Mouse (Mus musculus) lung, postnatal 0 days (tissue): ENCODE measurements around the gene Mettl3. TPM values are rescaled to one million over a fixed set of nuclear protein-coding genes. Genes with fewer than 3 reads are reported as not detected.

Source experiments
- ATAC-seq: fragments of 200-750 bp; cut with Nextera tagmentation; 2 replicates; pipeline ENCODE4 v1.8.0; 2017; ENCODE audit warnings: moderate library complexity
- DNase-seq: peaks from one replicate; pipeline ENCODE4 v3.0.0-alpha.2; 2016; ENCODE audit warnings: low spot score
- H3K27ac ChIP-seq: fragments of 300-500 bp; sonication (generic); 2 replicates; pipeline ENCODE4 v1.5.1; 2014; ENCODE audit warnings: antibody characterized with exemption, mild to moderate bottlenecking, low read length, mixed read lengths
- H3K27me3 ChIP-seq: fragments of 300-500 bp; sonication (generic); replicated peaks from 2 replicates; pipeline ENCODE4 v1.6.1; 2014; ENCODE audit warnings: low read length, mixed read lengths; ENCODE audit not compliant: insufficient read depth
- H3K36me3 ChIP-seq: fragments of 300-500 bp; sonication (generic); 2 replicates; pipeline ENCODE4 v1.6.1; 2014; ENCODE audit warnings: low read length, mixed read lengths; ENCODE audit not compliant: insufficient read depth
- H3K4me1 ChIP-seq: fragments of 300-500 bp; sonication (generic); 2 replicates; pipeline ENCODE4 v1.6.1; 2014; ENCODE audit warnings: antibody characterized with exemption, low read depth, low read length, mixed read lengths; ENCODE audit not compliant: insufficient read depth
- H3K4me2 ChIP-seq: fragments of 300-500 bp; sonication (generic); replicated peaks from 2 replicates; pipeline ENCODE4 v1.6.1; 2014; ENCODE audit warnings: low read depth, mild to moderate bottlenecking, low read length, moderate library complexity, mixed read lengths
- H3K4me3 ChIP-seq: fragments of 300-500 bp; sonication (generic); 2 replicates; pipeline ENCODE4 v1.5.1; 2014; ENCODE audit warnings: low read depth, low read length
- H3K9ac ChIP-seq: fragments of 300-500 bp; sonication (generic); replicated peaks from 2 replicates; pipeline ENCODE4 v1.6.1; 2014; ENCODE audit warnings: low read depth, mild to moderate bottlenecking
- H3K9me3 ChIP-seq: fragments of 300-500 bp; sonication (generic); 2 replicates; pipeline ENCODE4 v1.6.1; 2016; ENCODE audit warnings: low read length, mixed read lengths
- CTCF ChIP-seq: IDR thresholded peaks from 2 replicates; pipeline ENCODE4 v1.5.1; 2016; ENCODE audit warnings: antibody characterized with exemption, mild to moderate bottlenecking
- EP300 ChIP-seq: IDR thresholded peaks from 2 replicates; pipeline ENCODE4 v1.6.1; 2016; ENCODE audit warnings: antibody characterized with exemption, mild to moderate bottlenecking, control low read depth
- WGBS: fragments of 180-500 bp; shearing (Covaris S2); extraction: QIAGEN DNeasy Blood & Tissue Kit; methylation state at CpG from one replicate; pipeline ENCODE4 v1.1.7; 2014; 5-methylcytosine and 5-hydroxymethylcytosine counted together
- polyA plus RNA-seq: library from polyadenylated mRNA; unstranded; fragments of >200 nt; fragmentation: Nextera tagmentation; extraction: Ambion mirVana; gene quantifications from 2 replicates; pipeline ENCODE4 v1.2.1, GENCODE M21; 2015

Gene Mettl3
- polyA plus RNA-seq, 1 experiment from 2014 or later: 19.6 TPM

DNA sequence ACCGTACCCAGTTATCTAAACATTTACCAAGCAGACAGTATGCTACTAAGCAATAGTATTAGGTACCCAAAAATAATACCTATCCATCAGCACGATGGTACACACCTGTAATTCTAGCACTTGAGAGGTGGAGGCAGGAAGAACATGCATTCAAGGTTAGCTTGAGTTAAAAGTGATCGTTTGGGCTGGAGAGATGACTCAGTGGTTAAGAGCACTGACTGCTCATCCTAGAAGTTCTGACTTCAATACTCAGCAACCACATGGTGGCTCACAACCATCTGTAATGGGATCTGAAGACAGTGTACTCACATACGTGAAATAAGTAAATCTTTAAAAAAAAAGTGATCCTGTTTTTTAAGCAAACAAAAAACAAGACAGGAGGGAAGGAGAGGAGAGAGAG is 58.8 kb downstream of the Mettl3 start:
- DNase-seq (no peak), ATAC-seq (no peak)
- Histone ChIP-seq H3K27me3 (no peaks in the 10 kb centered on the region), H3K4me3 (no peak overlapping the region), H3K9me3 (no peaks in the 10 kb centered on the region), H3K27ac (no peak overlapping the region), H3K9ac (no peak overlapping the region), H3K4me1 (no peaks in the 10 kb centered on the region), H3K36me3 (no peaks in the 10 kb centered on the region), H3K4me2 (no peak overlapping the region)
- 68% methylated on average over 4 of the region's 4 CpGs for WGBS
- TF ChIP-seq EP300 (no peak), CTCF (no peak)

Other genes with a start within 250 kb of the Mettl3 start
- 170 and 210 TPM in 2 replicates for gene Hnrnpc, start 201.1 kb downstream of the Mettl3 start, polyA plus RNA-seq
- 31.4 and 38.4 TPM in 2 replicates for gene Rpgrip1, start 194.4 kb downstream of the Mettl3 start, polyA plus RNA-seq
- 20.9 and 21.3 TPM in 2 replicates for gene Supt16, start 107.7 kb downstream of the Mettl3 start, polyA plus RNA-seq
- gene Chd8, start 47.3 kb downstream of the Mettl3 start, polyA plus RNA-seq: 17.6 and 19.2 TPM in 2 replicates
- 22.7 and 23.7 TPM in 2 replicates for gene Tox4, start 26.0 kb downstream of the Mettl3 start, polyA plus RNA-seq
- 11.9 and 14.3 TPM in 2 replicates for gene Rab2b, start 25.6 kb downstream of the Mettl3 start, polyA plus RNA-seq
- gene Sall2, start 23.6 kb upstream of the Mettl3 start, polyA plus RNA-seq: 3.8 and 4.1 TPM in 2 replicates
- gene Olfr1513, start 51.3 kb upstream of the Mettl3 start, polyA plus RNA-seq: not detected in 2 replicates
- gene Olfr1512, start 74.0 kb upstream of the Mettl3 start, polyA plus RNA-seq: not detected in 2 replicates
- gene Olfr1511, start 92.3 kb upstream of the Mettl3 start, polyA plus RNA-seq: not detected in 2 replicates
- gene Olfr1510, start 109.2 kb upstream of the Mettl3 start, polyA plus RNA-seq: not detected in 2 replicates
- gene Olfr1509, start 137.9 kb upstream of the Mettl3 start, polyA plus RNA-seq: not detected in 2 replicates
- not detected in 2 replicates for gene Olfr1508, start 162.4 kb upstream of the Mettl3 start, polyA plus RNA-seq
- not detected in 2 replicates for gene Olfr1507, start 190.6 kb upstream of the Mettl3 start, polyA plus RNA-seq